Mouse (Mus musculus) CD4-positive, CD25-positive, alpha-beta regulatory T cell, adult 9 weeks (primary cell): ENCODE results near the gene Gtf2b. TPM values are rescaled to one million over a fixed set of nuclear protein-coding genes. Genes with fewer than 3 reads are reported as not detected.

ENCODE experiments used
- polyA plus RNA-seq: library from polyadenylated mRNA; unstranded; fragments of 100-300 nt; shearing (Covaris generic); gene quantifications from one replicate; pipeline ENCODE4 v1.2.1, GENCODE M21; 2017

Gtf2b gene
- 92.3 TPM for polyA plus RNA-seq

DNA sequence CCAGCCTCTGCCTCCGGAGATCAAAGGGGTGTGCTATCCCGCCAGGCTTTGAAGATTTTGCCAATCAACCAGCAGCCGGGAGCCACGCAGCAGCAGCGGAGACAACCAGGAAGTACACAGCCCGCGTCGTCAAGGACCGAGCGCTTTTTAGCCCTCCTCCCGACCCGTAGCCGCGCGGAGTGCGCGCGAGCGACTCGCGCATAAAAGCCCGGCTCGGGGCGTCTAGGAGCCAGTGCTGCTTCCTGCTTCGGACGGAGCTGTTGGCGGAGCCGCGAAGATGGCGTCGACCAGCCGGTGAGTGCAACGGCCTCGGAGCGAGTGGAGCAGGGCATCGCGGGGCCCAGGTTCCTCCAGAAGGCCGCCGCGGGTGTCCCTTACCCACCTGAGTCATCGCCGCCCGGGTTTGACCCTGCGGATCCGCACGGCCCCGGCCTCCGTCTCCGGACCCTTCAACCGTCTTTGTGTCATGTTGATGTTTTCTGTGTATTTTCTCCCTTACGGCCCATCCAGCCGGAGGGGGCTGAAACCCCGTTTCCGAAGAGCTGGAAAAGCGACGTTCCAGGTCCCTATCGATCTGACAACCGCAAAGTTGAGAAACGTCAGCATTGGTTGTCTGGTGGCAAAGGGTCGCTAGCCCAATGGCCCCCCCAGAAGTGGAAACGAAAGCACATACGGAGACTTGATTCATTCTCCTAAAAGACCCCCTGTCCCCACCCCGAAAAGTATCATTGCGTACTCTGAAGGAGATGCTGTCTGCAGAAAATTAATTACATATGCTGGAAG lies at the start of gene Gtf2b:
Gtf2b (plus strand) TSS at position 51 of the 783 bp plus-strand sequence.

Other genes starting within 250 kb of the Gtf2b start
- gene Gbp7, start 234.7 kb upstream of the Gtf2b start, polyA plus RNA-seq, result 211 TPM
- 101 TPM for gene Gbp3, start 205.0 kb upstream of the Gtf2b start, polyA plus RNA-seq
- 26.8 TPM for gene Gbp2b, start 170.2 kb upstream of the Gtf2b start, polyA plus RNA-seq
- 102 TPM for gene Gbp2, start 144.4 kb upstream of the Gtf2b start, polyA plus RNA-seq
- gene Kyat3, start 64.0 kb upstream of the Gtf2b start, polyA plus RNA-seq, result 5.4 TPM
- 9.7 TPM for gene Pkn2, start 117.0 kb downstream of the Gtf2b start, polyA plus RNA-seq